Comparison of ENCODE assay signal across 19 mouse cellular contexts in genomic region chr7:51626451-51627000, GRCm38 (mm10). TPM values are rescaled to one million over a fixed set of nuclear protein-coding genes. Genes with fewer than 3 reads are reported as not detected.
DNase-seq lines count a peak whose midpoint lies in the region; ATAC-seq and TF ChIP-seq lines count a peak whose summit lies in the region.
"Had no signal": no experiment of that assay in that cellular context is flagged by ENCODE, and none has a peak within 500 bp of the region (broad histone marks: within the 10 kb centered on the region; RNA-seq: fewer than 3 reads in every experiment).

No protein-coding gene starts in this region.

- 3% methylated on average over 16 of the region's 16 CpGs for WGBS in forebrain, embryonic 16.5 days
- WGBS in limb, embryonic 13.5 days, result 4% methylated on average over 16 of the region's 16 CpGs
- 1% methylated on average over 16 of the region's 16 CpGs for WGBS in neural tube, embryonic 13.5 days

- H3K36me3 ChIP-seq in forebrain, embryonic 16.5 days (ENCODE audit: control insufficient read depth, insufficient read depth), result no peaks in the 10 kb centered on the region
- H3K36me3 ChIP-seq in limb, embryonic 13.5 days, result no peaks in the 10 kb centered on the region
- no peaks in the 10 kb centered on the region for H3K36me3 ChIP-seq in neural tube, embryonic 13.5 days
- H3K36me3 ChIP-seq: embryonic facial prominence, embryonic 12.5 days; liver, embryonic 13.5 days had no signal

- no peak for ATAC-seq in forebrain, embryonic 16.5 days
- no peak for ATAC-seq in limb, embryonic 13.5 days (ENCODE audit: low FRiP score, low read depth)
- ATAC-seq in neural tube, embryonic 13.5 days (ENCODE audit: low read depth), result no peak; the same call in 1 of the 2 replicates

- H3K27ac ChIP-seq in left cerebral cortex, adult 2 months, result no peak overlapping the region
- H3K27ac ChIP-seq in forebrain, embryonic 16.5 days (ENCODE audit: low read length), result peak overlapping the region; percentile 71
- H3K27ac ChIP-seq in limb, embryonic 13.5 days, result no peak overlapping the region
- peak overlapping the region; percentile 97 for H3K27ac ChIP-seq in neural tube, embryonic 13.5 days (replicated peaks)
- H3K27ac ChIP-seq: embryonic facial prominence, embryonic 12.5 days; liver, embryonic 13.5 days had no signal

- H3K4me3 ChIP-seq in left cerebral cortex, adult 2 months, result peak overlapping the region; percentile 19; the same call in 1 of the 2 replicates
- peak overlapping the region; percentile 46 for H3K4me3 ChIP-seq in forebrain, embryonic 16.5 days (replicated peaks; ENCODE audit: low read length)
- no peak overlapping the region for H3K4me3 ChIP-seq in limb, embryonic 13.5 days
- peak overlapping the region; percentile 51 for H3K4me3 ChIP-seq in neural tube, embryonic 13.5 days
- H3K4me3 ChIP-seq: embryonic facial prominence, embryonic 12.5 days; liver, embryonic 13.5 days; myocyte had no signal

- H3K4me1 ChIP-seq in forebrain, embryonic 16.5 days (replicated peaks; ENCODE audit: control insufficient read depth, insufficient read depth, low read length), result peaks cover 24% of the 10 kb centered on the region
- peaks cover 14% of the 10 kb centered on the region for H3K4me1 ChIP-seq in limb, embryonic 13.5 days
- peaks cover 4% of the 10 kb centered on the region for H3K4me1 ChIP-seq in neural tube, embryonic 13.5 days (replicated peaks)
- H3K4me1 ChIP-seq: embryonic facial prominence, embryonic 12.5 days; liver, embryonic 13.5 days had no signal

- DNase-seq in left cerebral cortex, adult 2 months (ENCODE audit: extremely low spot score in 1 of 2, low spot score in 2 of 2), result no peak
- no peak for DNase-seq in left cerebral cortex, adult 18-20 months (ENCODE audit: low spot score in 2 of 2)
- DNase-seq in heart, postnatal 10 days, result no peak
- no peak for DNase-seq in adrenal gland, postnatal 36 days
- DNase-seq in spleen, postnatal 14 days (ENCODE audit: low spot score in 2 of 2), result no peak
- DNase-seq: cerebellum, adult 18-20 months; heart, adult 18-20 months; kidney, adult 11 months; kidney, postnatal 36 days; liver, embryonic 13.5 days; lung, postnatal 36 days; right cerebral cortex, adult 18-20 months; thymus, adult 2 months had no signal

- no peaks in the 10 kb centered on the region for H3K9me3 ChIP-seq in forebrain, embryonic 16.5 days (ENCODE audit: control insufficient read depth, low read length)
- no peaks in the 10 kb centered on the region for H3K9me3 ChIP-seq in limb, embryonic 13.5 days
- H3K9me3 ChIP-seq in neural tube, embryonic 13.5 days, result no peaks in the 10 kb centered on the region
- H3K9me3 ChIP-seq: embryonic facial prominence, embryonic 12.5 days; liver, embryonic 13.5 days had no signal

- no peak for TF ChIP-seq CTCF in left cerebral cortex, adult 2 months (IDR thresholded peaks at IDR 0.05)

- intact Hi-C loops in left cerebral cortex, adult 2 months (cut with DNase I), result loop anchor here (10.0 kb wide), 1 partner anchor 1722 kb away; no protein-coding TSS in a partner anchor
- intact Hi-C loops in heart, postnatal 10 days (cut with DNase I), result no loop called here

- peak overlapping the region; percentile 50 for H3K4me2 ChIP-seq in forebrain, embryonic 16.5 days (ENCODE audit: low read length)
- H3K4me2 ChIP-seq in limb, embryonic 13.5 days (replicated peaks), result peak overlapping the region; percentile 45; the same call in 1 of the 2 replicates
- H3K4me2 ChIP-seq in neural tube, embryonic 13.5 days, result peak overlapping the region; percentile 66
- H3K4me2 ChIP-seq: embryonic facial prominence, embryonic 12.5 days; liver, embryonic 13.5 days had no signal

- H3K27me3 ChIP-seq in forebrain, embryonic 16.5 days (replicated peaks; ENCODE audit: control insufficient read depth, insufficient read depth, low read length), result peaks cover 18% of the 10 kb centered on the region
- H3K27me3 ChIP-seq in limb, embryonic 13.5 days, result peaks cover 83% of the 10 kb centered on the region
- peaks cover 86% of the 10 kb centered on the region for H3K27me3 ChIP-seq in neural tube, embryonic 13.5 days

- peak overlapping the region; percentile 66 for H3K9ac ChIP-seq in forebrain, embryonic 16.5 days (replicated peaks; ENCODE audit: low read depth, low read length)
- H3K9ac ChIP-seq in limb, embryonic 13.5 days, result no peak overlapping the region
- H3K9ac ChIP-seq in neural tube, embryonic 13.5 days, result peak overlapping the region; percentile 87
- H3K9ac ChIP-seq: embryonic facial prominence, embryonic 12.5 days; liver, embryonic 13.5 days had no signal

RNA-seq across cellular contexts. Expression of gene Slc17a6, which starts 4.7 kb away (rescaled TPM):
- 10 to 100 TPM; 28.2 to 29.5 TPM for total RNA-seq in left cerebral cortex, adult 2 months (2021)
- total RNA-seq in left cerebral cortex, adult 18-20 months (2021), result 10 to 100 TPM; 28.4 to 34.3 TPM
- 40.5 and 52.7 TPM in 2 replicates for polyA plus RNA-seq in forebrain, embryonic 16.5 days (2015; fragmentation: Nextera tagmentation; extraction: Ambion mirVana)
- 0.75 and 0.89 TPM in 2 replicates for polyA plus RNA-seq in limb, embryonic 13.5 days (2015; fragmentation: Nextera tagmentation; extraction: Ambion mirVana)
- 78.3 and 85.1 TPM in 2 replicates for polyA plus RNA-seq in neural tube, embryonic 13.5 days (2015; fragmentation: Nextera tagmentation; extraction: Ambion mirVana)
- total RNA-seq in heart, postnatal 10 days (2021), result not detected
- under 1 TPM; 0.36 to 0.72 TPM for total RNA-seq in adrenal gland, postnatal 36 days (2021)
- total RNA-seq: heart, adult 18-20 months; heart, postnatal 25 days had no signal

Comparison
In these comparisons a context has a peak if more than half of its experiments do, and no peak if none do; other contexts are left out.
1. H3K27ac ChIP-seq: peak in forebrain, embryonic 16.5 days (single experiment) and neural tube, embryonic 13.5 days (single experiment); none in left cerebral cortex, adult 2 months (single experiment) and limb, embryonic 13.5 days (single experiment).
2. RNA of gene Slc17a6, which starts 4.7 kb away (total RNA-seq): 28.4 to 34.3 TPM in left cerebral cortex, adult 18-20 months and 28.2 to 29.5 TPM in left cerebral cortex, adult 2 months; 0.36 to 0.72 TPM in adrenal gland, postnatal 36 days and not detected in heart, postnatal 10 days; every median in the first group is over 10 times any median in the second.
3. Peak in every context shown above with its lines, with median percentiles within 50 percentile points of each other: H3K4me2 ChIP-seq.